Mouse (Mus musculus): ENCODE results near the gene Ccdc106. TPM values are rescaled to one million over a fixed set of nuclear protein-coding genes. Genes with fewer than 3 reads are reported as not detected.

Ccdc106 gene
- total RNA-seq (2021): not detected
- long read RNA-seq, experiment 1: 0 reads
- long read RNA-seq, experiment 2, partial matches to known transcripts: 2 of 2 reads
- long read RNA-seq, experiment 2, other reads (novel, unspliced or antisense): 0 of 2 reads

- Histone ChIP-seq H3K4me3 (peak within 1 kb of the TSS; percentile 97), H3K27ac (peak within 1 kb of the TSS; percentile 98)
- peak; percentile 100 for DNase-seq
- TF ChIP-seq CTCF (IDR thresholded peaks at IDR 0.05): no peak
- intact Hi-C loops (cut with DNase I): no loop called here
Measured at GRCm38 (mm10) chr7:5020000-5020681, at the start of gene Ccdc106, which contains the start of gene Zfp865. Gene Ccdc106 (plus strand): TSS chr7:5020553. Gene Zfp865 (plus strand): TSS chr7:5020376.

GRCm38 (mm10) chr7:4971068-4971467, 49.3 kb upstream of the Ccdc106 start, which contains the start of gene Sbk3:
Gene Sbk3 (minus strand): TSS chr7:4971168.
- no peak for DNase-seq
- peak within 1 kb of the TSS; percentile 86 for H3K27ac ChIP-seq
- no peak within 1 kb of the TSS for H3K4me3 ChIP-seq
- intact Hi-C loops (cut with DNase I): no loop called here
- no peak for TF ChIP-seq CTCF (IDR thresholded peaks at IDR 0.05)

GRCm38 (mm10) chr7:4971710-4972109, 48.6 kb upstream of the Ccdc106 start:
- peak overlapping the region; percentile 86 for H3K27ac ChIP-seq
- DNase-seq: peak; percentile 40
- intact Hi-C loops (cut with DNase I): no loop called here
- no peak for TF ChIP-seq CTCF (IDR thresholded peaks at IDR 0.05)
- H3K4me3 ChIP-seq: no peak overlapping the region

- Histone ChIP-seq H3K27ac (peak overlapping the region; percentile 86), H3K4me3 (peak overlapping the region; percentile 24; the same call in 1 of the 2 replicates)
- no peak for TF ChIP-seq CTCF (IDR thresholded peaks at IDR 0.05)
- DNase-seq: peak; percentile 91
- intact Hi-C loops (cut with DNase I): no loop called here
Measured at GRCm38 (mm10) chr7:4972321-4973047, 47.9 kb upstream of the Ccdc106 start.

- no peak for TF ChIP-seq CTCF (IDR thresholded peaks at IDR 0.05)
- DNase-seq: no peak
Measured at GRCm38 (mm10) chr7:4975455-4975854, 44.9 kb upstream of the Ccdc106 start.

GRCm38 (mm10) chr7:4976832-4977231, 43.5 kb upstream of the Ccdc106 start:
- TF ChIP-seq CTCF (IDR thresholded peaks at IDR 0.05): peak; percentile 35; the same call in 1 of the 2 replicates
- H3K4me3 ChIP-seq: no peak overlapping the region
- H3K27ac ChIP-seq: peak overlapping the region; percentile 73; the same call in 1 of the 2 replicates
- DNase-seq: no peak
- intact Hi-C loops (cut with DNase I): no loop called here

More at GRCm38 (mm10) chr7:4975455-4975854, 44.9 kb upstream of the Ccdc106 start:
- H3K4me3 ChIP-seq: no peak overlapping the region
- intact Hi-C loops (cut with DNase I): no loop called here
- H3K27ac ChIP-seq: peak overlapping the region; percentile 73

- no peak overlapping the region for H3K27ac ChIP-seq
- no peak for DNase-seq
- no peak for TF ChIP-seq CTCF (IDR thresholded peaks at IDR 0.05)
- intact Hi-C loops (cut with DNase I): no loop called here
- no peak overlapping the region for H3K4me3 ChIP-seq
Measured at GRCm38 (mm10) chr7:4988250-4988649, 32.1 kb upstream of the Ccdc106 start.

- intact Hi-C loops (cut with DNase I): no loop called here
- no peak for TF ChIP-seq CTCF (IDR thresholded peaks at IDR 0.05)
- no peak overlapping the region for H3K4me3 ChIP-seq
- H3K27ac ChIP-seq: no peak overlapping the region
- DNase-seq: no peak
Measured at GRCm38 (mm10) chr7:4993347-4993998, 26.9 kb upstream of the Ccdc106 start.

GRCm38 (mm10) chr7:4993999-4994788, 26.2 kb upstream of the Ccdc106 start:
- TF ChIP-seq CTCF (IDR thresholded peaks at IDR 0.05): no peak
- intact Hi-C loops (cut with DNase I): no loop called here
- DNase-seq: no peak
- Histone ChIP-seq H3K27ac (no peak overlapping the region), H3K4me3 (no peak overlapping the region)

GRCm38 (mm10) chr7:4995268-4996002, 24.9 kb upstream of the Ccdc106 start:
- no peak for TF ChIP-seq CTCF (IDR thresholded peaks at IDR 0.05)
- intact Hi-C loops (cut with DNase I): no loop called here
- DNase-seq: no peak
- Histone ChIP-seq H3K27ac (peak overlapping the region; percentile 90), H3K4me3 (peak overlapping the region; percentile 91)

Measured in gastrocnemius, adult 2 months (tissue).